Mouse (Mus musculus) left cerebral cortex, adult 6 months (tissue): Measurements from ENCODE around the gene Atg16l1. TPM values are rescaled to one million over a fixed set of nuclear protein-coding genes. Genes with fewer than 3 reads are reported as not detected.

ENCODE experiments used
- long read RNA-seq, 2 experiments: library from polyadenylated mRNA; unstranded; transcript quantifications; one replicate each; pipeline ENCODE4 v2.0.0; 2019 to 2020
- polyA plus RNA-seq: library from polyadenylated mRNA; unstranded; fragments of <200 nt; fragmentation: Nextera tagmentation; gene quantifications from 2 replicates; pipeline ENCODE4 v1.2.3, GENCODE M21; 2021

Atg16l1 gene
- polyA plus RNA-seq, result 28.5 and 38.2 TPM in 2 replicates
- long read RNA-seq, experiment 1, transcript Atg16l1-202 (17 exons, 3,004 nt), result minor isoform, 21 of 500 reads
- long read RNA-seq, experiment 1, transcript Atg16l1-203 (19 exons, 3,102 nt), result major isoform, 338 of 500 reads
- long read RNA-seq, experiment 1, transcript Atg16l1-201 (18 exons, 3,130 nt), result minor isoform, 38 of 500 reads
- long read RNA-seq, experiment 1, transcript Atg16l1-211 (18 exons, 3,344 nt), result minor isoform, 11 of 500 reads
- long read RNA-seq, experiment 1, partial matches to known transcripts, result 46 of 500 reads
- long read RNA-seq, experiment 1, other reads (novel, unspliced or antisense), result 46 of 500 reads
- long read RNA-seq, experiment 2, transcript Atg16l1-203 (19 exons, 3,102 nt), result major isoform, 35 of 61 reads
- long read RNA-seq, experiment 2, partial matches to known transcripts, result 20 of 61 reads
- long read RNA-seq, experiment 2, other reads (novel, unspliced or antisense), result 3 of 61 reads

GRCm38 (mm10) chr1:87755641-87756470 is at the start of gene Atg16l1:
Gene Atg16l1 (plus strand): TSS chr1:87755870.

GRCm38 (mm10) chr1:87803576-87803975 is 47.9 kb downstream of the Atg16l1 start, which contains the start of gene Sag:
Gene Sag (plus strand): TSS chr1:87803680.

Other genes starting within 250 kb of the Atg16l1 start
- 9.8 and 10.0 TPM in 2 replicates for gene Neu2, start 246.0 kb upstream of the Atg16l1 start, polyA plus RNA-seq
- 219 and 294 TPM in 2 replicates for gene Ngef, start 182.0 kb upstream of the Atg16l1 start, polyA plus RNA-seq
- gene Inpp5d, start 135.6 kb upstream of the Atg16l1 start, polyA plus RNA-seq, result 3.7 and 4.2 TPM in 2 replicates
- 4.2 and 5.4 TPM in 2 replicates for gene Sag, start 47.8 kb downstream of the Atg16l1 start, polyA plus RNA-seq
- 20.1 and 23.3 TPM in 2 replicates for gene Dgkd, start 97.4 kb downstream of the Atg16l1 start, polyA plus RNA-seq